Mouse (Mus musculus) cerebellum, adult 2 months (tissue): ENCODE results near the gene Cd276. TPM values are rescaled to one million over a fixed set of nuclear protein-coding genes. Genes with fewer than 3 reads are reported as not detected.
A peak's percentile ranks its signal among the peaks of the same experiment; 100 is the strongest.

Experiments used
- DNase-seq, 2 experiments: peaks; one replicate each; pipeline ENCODE4 v3.0.0; 2021
- H3K27ac ChIP-seq: fragments of 200-500 bp; 2 replicates; pipeline ENCODE4 v1.5.1; 2012; ENCODE audit warnings: low read length, control low read depth, inconsistent platforms; ENCODE audit not compliant: insufficient read depth
- H3K27me3 ChIP-seq: fragments of 200-500 bp; 2 replicates; pipeline ENCODE4 v1.6.1; 2012; ENCODE audit warnings: inconsistent platforms, mild to moderate bottlenecking, low read length, moderate library complexity; ENCODE audit not compliant: control insufficient read depth, insufficient read depth
- H3K4me1 ChIP-seq: fragments of 200-500 bp; 2 replicates; pipeline ENCODE4 v1.6.1; 2011; ENCODE audit warnings: low read length; ENCODE audit not compliant: control insufficient read depth, insufficient read depth
- H3K4me3 ChIP-seq: fragments of 200-500 bp; replicated peaks from 2 replicates; pipeline ENCODE3; 2011; ENCODE audit warnings: mild to moderate bottlenecking, low read depth, low read length, control low read depth; ENCODE audit not compliant: insufficient read depth
- CTCF ChIP-seq: fragments of 200-500 bp; IDR thresholded peaks from 2 replicates; pipeline ENCODE4 v1.5.1; 2011; ENCODE audit warnings: low read depth, mild to moderate bottlenecking, control low read depth, low read length, moderate library complexity, borderline replicate concordance; ENCODE audit not compliant: insufficient read depth
- POLR2A ChIP-seq: fragments of 200-500 bp; IDR thresholded peaks from 2 replicates; pipeline ENCODE4 v1.6.1; 2011; ENCODE audit warnings: low read length, control low read depth, borderline replicate concordance; ENCODE audit not compliant: insufficient read depth
- WGBS: fragments of 180-500 bp; shearing (Covaris S2); methylation state at CpG from one replicate; pipeline ENCODE4 v1.1.7; 2018; 5-methylcytosine and 5-hydroxymethylcytosine counted together
- polyA plus RNA-seq: library from polyadenylated mRNA; depleted of rRNA; stranded (reverse); fragments of >200 nt; gene quantifications from 2 replicates; pipeline ENCODE4 v1.2.3, GENCODE M21; 2012

The Cd276 gene
- polyA plus RNA-seq, 1 experiment: 6.4 TPM

GRCm38 (mm10) chr9:58557457-58558455 lies 2.5 kb upstream of the Cd276 start:
- Histone ChIP-seq H3K27ac (no peak overlapping the region), H3K4me1 (no peaks in the 10 kb centered on the region; the same call in 1 of the 2 replicates), H3K27me3 (no peaks in the 10 kb centered on the region), H3K4me3 (no peak overlapping the region)
- no peak for DNase-seq
- WGBS: 73% methylated on average over 3 of the region's 3 CpGs
- TF ChIP-seq CTCF (no peak), POLR2A (no peak)

DNA sequence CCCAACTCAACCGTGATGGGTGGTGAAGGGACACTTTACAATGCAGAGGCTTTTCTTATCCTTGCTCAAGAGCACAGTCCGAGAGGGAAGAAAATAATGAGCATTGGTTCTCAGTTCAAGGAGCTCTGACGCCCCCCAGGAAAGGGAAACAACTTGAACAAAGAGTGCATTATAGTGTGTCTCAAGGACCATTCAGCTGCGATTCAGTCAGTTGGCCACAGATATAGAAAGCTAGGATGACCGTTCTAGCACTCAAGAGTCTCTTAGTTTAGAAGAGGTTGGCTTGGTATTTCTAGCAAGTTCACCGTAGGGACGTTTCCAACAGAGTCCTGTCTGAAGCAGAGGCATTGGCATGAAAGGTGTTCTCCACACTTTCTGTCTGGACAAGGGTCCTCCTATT lies 1.4 kb upstream of the Cd276 start:
- DNase-seq: no peak
- no peaks in the 10 kb centered on the region; the same call in 1 of the 2 replicates for H3K4me1 ChIP-seq
- WGBS: 66% methylated on average over 7 of the region's 7 CpGs
- TF ChIP-seq POLR2A (no peak), CTCF (no peak)
- H3K27ac ChIP-seq: no peak overlapping the region
- H3K4me3 ChIP-seq: no peak overlapping the region
- H3K27me3 ChIP-seq: no peaks in the 10 kb centered on the region

- Histone ChIP-seq H3K4me3 (peak overlapping the region; percentile 56), H3K27ac (peak overlapping the region; percentile 95; the same call in 1 of the 2 replicates), H3K4me1 (no peaks in the 10 kb centered on the region; the same call in 1 of the 2 replicates), H3K27me3 (no peaks in the 10 kb centered on the region)
- TF ChIP-seq POLR2A: no peak
- no peak for TF ChIP-seq CTCF
- DNase-seq: no peak
- WGBS: 34% methylated on average over 9 of the region's 9 CpGs
Observed at GRCm38 (mm10) chr9:58555685-58556414, 613 bp upstream of the Cd276 start.

DNA sequence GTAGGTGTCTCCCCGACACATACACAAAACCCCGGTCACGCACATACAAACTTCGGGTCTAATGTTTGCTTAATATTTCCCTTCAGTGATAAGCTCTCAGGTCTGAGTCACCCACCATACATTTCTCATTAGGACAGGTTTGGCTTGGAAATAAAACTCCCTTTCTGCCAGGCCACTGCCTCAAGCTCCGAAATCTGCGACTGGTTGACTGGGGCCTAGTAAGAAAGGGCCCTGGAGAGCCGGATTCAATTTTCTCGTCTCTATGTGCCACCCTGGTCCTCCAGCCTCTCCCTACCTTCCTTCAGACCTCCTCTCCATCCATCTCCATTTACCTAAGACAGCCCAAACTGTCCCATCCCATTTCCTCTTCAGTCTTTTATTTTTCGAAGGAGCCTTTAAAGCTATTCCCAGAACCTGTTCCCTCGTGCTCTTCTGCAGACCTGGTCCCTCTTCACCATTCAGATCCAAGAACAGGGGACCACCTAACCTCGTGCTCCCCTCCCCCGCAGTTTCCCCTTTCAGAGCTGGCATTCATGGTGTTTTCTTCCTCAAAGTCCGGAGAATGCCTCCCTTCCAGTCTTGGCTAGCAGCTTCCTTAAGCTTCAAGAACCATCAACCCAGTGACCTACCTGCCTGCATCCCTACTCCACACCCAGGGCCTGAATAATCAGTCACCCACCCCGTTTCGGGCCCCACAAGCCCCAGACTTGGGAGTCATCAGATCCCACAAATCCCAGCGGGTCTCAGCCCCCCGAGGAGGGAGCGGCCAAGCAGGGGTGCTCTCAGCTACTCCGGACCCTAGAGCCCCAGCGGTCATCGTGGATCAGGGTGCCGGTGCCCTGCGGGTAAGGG lies 955 bp downstream of the Cd276 start:
- Histone ChIP-seq H3K4me1 (peaks cover 4% of the 10 kb centered on the region), H3K27me3 (no peaks in the 10 kb centered on the region), H3K4me3 (peak overlapping the region; percentile 56), H3K27ac (peak overlapping the region; percentile 95)
- WGBS: 21% methylated on average over 23 of the region's 23 CpGs
- peak; percentile 59 to 71 for DNase-seq
- TF ChIP-seq CTCF: no peak
- no peak for TF ChIP-seq POLR2A

- Histone ChIP-seq H3K4me1 (peaks cover 12% of the 10 kb centered on the region), H3K27ac (no peak overlapping the region), H3K4me3 (no peak overlapping the region), H3K27me3 (no peaks in the 10 kb centered on the region)
- no peak for DNase-seq
- WGBS: 84% methylated on average over 9 of the region's 9 CpGs
- no peak for TF ChIP-seq CTCF
- no peak for TF ChIP-seq POLR2A
Observed at GRCm38 (mm10) chr9:58552083-58552482, 3.2 kb downstream of the Cd276 start.

DNA sequence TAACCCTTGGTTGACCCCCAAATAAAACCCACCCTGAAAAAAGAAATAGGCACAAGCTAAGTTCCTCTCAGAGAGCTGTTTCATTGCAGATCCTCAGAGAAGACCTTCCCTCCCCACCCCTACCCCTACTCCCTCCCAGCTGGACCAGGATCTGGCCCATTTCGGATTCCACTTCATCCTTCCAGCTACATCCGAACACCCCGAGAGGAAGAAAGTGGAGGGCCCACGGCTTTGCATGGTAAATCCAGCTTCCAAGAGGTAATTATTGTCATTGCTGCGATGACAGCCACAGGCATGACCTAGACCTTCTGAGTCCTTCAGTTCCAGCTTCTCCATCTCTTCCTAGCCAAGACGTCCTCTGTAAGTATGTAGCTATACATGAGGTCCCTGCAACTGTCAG lies 4.3 kb downstream of the Cd276 start:
- no peak overlapping the region for H3K4me3 ChIP-seq
- peaks cover 19% of the 10 kb centered on the region for H3K4me1 ChIP-seq
- DNase-seq: no peak
- no peak for TF ChIP-seq CTCF
- no peak for TF ChIP-seq POLR2A
- H3K27me3 ChIP-seq: no peaks in the 10 kb centered on the region
- 93% methylated on average over 6 of the region's 6 CpGs for WGBS
- H3K27ac ChIP-seq: no peak overlapping the region

DNA sequence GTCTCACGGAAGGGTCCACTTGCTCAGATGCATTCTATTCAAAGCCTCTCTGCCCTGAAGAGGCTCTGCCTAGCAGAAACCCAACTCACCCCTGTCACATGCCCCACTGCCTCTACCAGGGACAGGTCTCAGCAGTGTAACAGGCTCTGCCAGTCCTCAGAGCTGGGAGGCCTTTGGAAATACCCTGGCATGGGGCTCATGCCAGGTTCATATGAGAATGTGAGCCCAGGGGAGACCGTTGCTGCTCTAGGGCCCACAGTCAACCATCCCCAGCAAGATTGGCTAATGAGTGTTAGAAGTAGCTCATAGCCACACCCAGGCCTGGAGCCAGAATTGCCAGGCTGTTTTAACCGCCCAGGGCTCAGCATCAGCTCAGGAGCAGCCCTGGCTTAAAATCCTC lies 5.5 kb downstream of the Cd276 start:
- no peak for DNase-seq
- TF ChIP-seq POLR2A: no peak
- TF ChIP-seq CTCF: no peak
- peaks cover 24% of the 10 kb centered on the region for H3K4me1 ChIP-seq
- no peak overlapping the region for H3K27ac ChIP-seq
- H3K4me3 ChIP-seq: no peak overlapping the region
- no peaks in the 10 kb centered on the region for H3K27me3 ChIP-seq
- 18% methylated on average over 3 of the region's 3 CpGs for WGBS
